Mouse (Mus musculus) urinary bladder, adult 2 months (tissue): ENCODE measurements around the gene Cmtm7. TPM values are rescaled to one million over a fixed set of nuclear protein-coding genes. Genes with fewer than 3 reads are reported as not detected.
"Not testable (repeated sequence)": the region's sequence is repeated elsewhere in the genome, so short reads cannot be mapped to it uniquely, and the experiment has no call there.

Experiments
- DNase-seq: peaks from one replicate; pipeline ENCODE4 v3.0.0; 2022; ENCODE audit warnings: low spot score
- polyA plus RNA-seq: library from polyadenylated mRNA; depleted of rRNA; stranded (reverse); fragments of >200 nt; gene quantifications from 2 replicates; pipeline ENCODE4 v1.2.3, GENCODE M21; 2012

Cmtm7 gene
- polyA plus RNA-seq, 1 experiment: 56.9 TPM

- DNase-seq: no peak
These were observed 18.3 kb downstream of the Cmtm7 start for GRCm38 (mm10) chr9:114763341-114763740.

- DNase-seq: no peak
These were observed 19.8 kb downstream of the Cmtm7 start for GRCm38 (mm10) chr9:114761848-114762247.

- DNase-seq: no peak
These were observed 21.3 kb downstream of the Cmtm7 start for GRCm38 (mm10) chr9:114760353-114760752.

- no peak for DNase-seq
These were observed 21.8 kb downstream of the Cmtm7 start for GRCm38 (mm10) chr9:114759886-114760285.

- DNase-seq: no peak
These were observed 22.9 kb downstream of the Cmtm7 start for GRCm38 (mm10) chr9:114758801-114759200.

GRCm38 (mm10) chr9:114758272-114758671 lies 23.4 kb downstream of the Cmtm7 start:
- DNase-seq: no peak

GRCm38 (mm10) chr9:114752863-114753484 lies 28.7 kb downstream of the Cmtm7 start:
- peak; percentile 93 for DNase-seq

- DNase-seq: no peak
These were observed 29.3 kb downstream of the Cmtm7 start for GRCm38 (mm10) chr9:114752311-114752710.

GRCm38 (mm10) chr9:114751582-114751981 lies 30.1 kb downstream of the Cmtm7 start:
- no peak for DNase-seq

- no peak for DNase-seq
These were observed 34.2 kb downstream of the Cmtm7 start for GRCm38 (mm10) chr9:114747466-114747865.

- no peak for DNase-seq
These were observed 34.6 kb downstream of the Cmtm7 start for GRCm38 (mm10) chr9:114747012-114747411.

- no peak for DNase-seq
These were observed 36.0 kb downstream of the Cmtm7 start for GRCm38 (mm10) chr9:114745654-114746053.

- DNase-seq: no peak
These were observed 36.5 kb downstream of the Cmtm7 start for GRCm38 (mm10) chr9:114745163-114745562.

GRCm38 (mm10) chr9:114742731-114743130 lies 38.9 kb downstream of the Cmtm7 start:
- no peak for DNase-seq

- DNase-seq: no peak
These were observed 41.3 kb downstream of the Cmtm7 start for GRCm38 (mm10) chr9:114740336-114740735.

- DNase-seq: no peak
These were observed 45.2 kb downstream of the Cmtm7 start for GRCm38 (mm10) chr9:114736442-114736841.

- DNase-seq: no peak
These were observed 48.4 kb downstream of the Cmtm7 start for GRCm38 (mm10) chr9:114733238-114733637.

- no peak for DNase-seq
These were observed 49.6 kb downstream of the Cmtm7 start for GRCm38 (mm10) chr9:114731871-114732682.

- peak; percentile 92 for DNase-seq
These were observed 50.5 kb downstream of the Cmtm7 start, which contains the start of gene Cmtm6 for GRCm38 (mm10) chr9:114731011-114731755. TSS of gene Cmtm6 (plus strand) at chr9:114731116.

- no peak for DNase-seq
These were observed 51.5 kb downstream of the Cmtm7 start for GRCm38 (mm10) chr9:114729911-114730805.

GRCm38 (mm10) chr9:114728432-114728831 lies 53.2 kb downstream of the Cmtm7 start:
- DNase-seq: not testable (repeated sequence)
